Mouse (Mus musculus) heart, adult 9 months (tissue): ENCODE data around the gene Tcf7l2.

ENCODE experiments used
- DNase-seq, 2 experiments: peaks; one replicate each; pipeline ENCODE4 v3.0.0; 2022; ENCODE audit warnings: low spot score in 2 of 2

Tcf7l2 gene

DNA sequence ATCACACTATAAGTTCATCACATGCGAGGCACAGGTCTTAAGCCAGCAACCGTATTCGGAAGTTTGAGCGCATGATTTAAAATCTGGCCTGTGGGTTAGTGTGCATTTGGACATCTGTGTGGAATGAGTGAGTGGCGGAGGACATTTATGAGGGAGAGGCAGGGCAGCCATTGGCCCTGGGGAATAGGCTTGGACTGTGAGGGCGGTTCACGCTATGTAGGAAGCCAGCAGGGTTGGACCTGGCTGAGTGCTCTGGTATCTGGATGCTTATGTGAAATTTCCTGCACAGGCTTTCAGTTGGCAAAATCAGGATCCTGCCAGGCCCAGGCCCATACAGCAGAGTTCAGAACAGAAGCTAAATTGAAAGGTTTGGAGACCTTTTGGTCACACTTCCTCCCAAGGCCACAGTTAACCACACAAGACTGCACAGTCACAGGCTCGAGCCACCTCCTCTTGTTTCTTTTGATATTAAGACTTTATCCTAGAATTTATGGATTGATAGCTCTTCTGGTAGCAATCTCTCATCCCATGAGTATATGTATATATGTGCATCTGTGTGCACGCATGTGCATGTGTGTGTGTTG lies 89.4 kb downstream of the Tcf7l2 start:
- DNase-seq = no peak

- no peak for DNase-seq
These were observed 90.5 kb downstream of the Tcf7l2 start for GRCm38 (mm10) chr19:55832122-55832521.

DNA sequence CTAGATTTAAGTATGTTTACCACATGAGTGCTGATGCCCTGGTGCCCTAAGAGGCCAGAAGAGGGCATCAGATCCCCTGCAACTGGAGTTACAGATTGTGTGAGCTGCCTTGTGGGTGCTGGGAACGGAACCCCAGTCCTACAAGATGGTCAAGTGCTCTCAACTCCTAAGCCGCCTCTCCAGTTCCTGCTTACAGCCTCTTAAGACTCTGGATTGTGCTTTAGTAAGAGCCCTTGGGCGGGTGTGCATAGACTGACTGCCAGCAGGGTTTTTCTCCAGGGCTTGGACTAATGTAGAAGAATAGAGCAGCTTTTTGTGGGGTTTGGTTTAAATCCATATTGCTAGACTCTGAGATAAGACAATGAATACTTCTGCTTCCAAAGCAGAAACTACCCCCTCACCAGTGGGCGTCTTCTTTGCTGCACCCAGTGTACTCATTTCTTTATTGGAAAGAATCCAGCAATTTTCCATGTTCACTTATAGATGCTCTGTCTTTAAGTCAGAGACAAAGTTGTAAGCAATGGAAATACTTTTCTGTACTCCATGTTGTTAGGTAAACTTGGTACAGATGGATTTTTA lies 92.3 kb downstream of the Tcf7l2 start:
- no peak for DNase-seq

DNA sequence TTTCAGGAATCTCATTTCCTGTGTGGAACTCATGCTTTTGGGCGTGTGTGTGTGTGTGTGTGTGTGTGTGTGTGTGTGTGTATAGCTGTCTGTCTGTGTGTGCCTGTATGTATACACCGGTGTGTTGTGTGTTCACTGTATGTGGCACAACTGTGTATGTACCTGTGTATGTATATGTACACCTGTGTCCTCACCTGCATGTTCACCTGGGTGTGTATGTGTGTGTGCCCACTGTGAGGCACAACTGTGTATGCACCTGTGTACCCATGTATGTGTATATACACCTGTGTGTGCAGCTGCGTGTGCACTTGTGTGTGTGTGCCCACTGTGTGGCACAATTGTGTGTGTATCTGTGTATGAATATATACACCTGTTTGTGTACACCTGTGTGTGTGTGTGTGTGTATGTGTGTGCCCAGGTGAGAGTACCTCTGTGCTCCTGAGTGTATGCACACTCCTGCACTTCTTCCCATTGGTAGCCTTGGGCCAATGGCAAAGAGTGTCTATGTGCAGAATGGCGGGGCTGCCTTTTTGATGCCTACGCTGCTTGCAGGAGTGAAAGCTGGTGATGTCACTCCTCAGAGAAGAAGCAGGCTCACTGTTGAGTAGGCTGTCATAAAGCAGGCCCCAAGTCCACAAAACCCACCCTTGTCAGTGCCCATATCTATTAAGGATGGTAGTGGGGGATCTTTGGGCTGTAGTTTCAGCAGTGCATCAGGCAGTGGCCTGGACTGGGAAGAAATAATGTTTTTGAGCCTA lies 95.5 kb downstream of the Tcf7l2 start:
- no peak for DNase-seq

DNA sequence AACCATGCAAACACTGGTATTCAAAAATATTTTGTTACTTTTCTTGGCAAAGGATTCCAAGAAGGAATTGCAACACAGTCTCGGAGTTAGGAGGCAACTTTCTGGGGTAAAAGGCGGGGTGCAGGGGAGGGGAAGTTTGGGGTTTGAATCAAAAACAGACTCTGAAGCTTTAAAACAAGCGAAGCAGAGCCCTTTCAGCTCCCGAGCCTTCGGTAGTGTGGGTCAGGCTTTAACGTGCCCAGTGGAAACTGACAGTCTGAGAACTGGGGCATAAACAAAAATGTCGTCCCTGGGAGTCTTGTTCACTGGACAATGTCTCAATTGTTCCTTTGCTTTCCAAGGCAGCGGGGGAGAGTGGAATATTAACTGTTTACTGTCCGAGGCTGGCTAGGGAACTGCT lies 96.3 kb downstream of the Tcf7l2 start:
- peak in 1 of 2 experiments; percentile 40 for DNase-seq

- DNase-seq = no peak
These were observed 96.9 kb downstream of the Tcf7l2 start for GRCm38 (mm10) chr19:55838389-55839035.

- peak; percentile 54 to 57 for DNase-seq
These were observed 97.5 kb downstream of the Tcf7l2 start for GRCm38 (mm10) chr19:55839036-55839555.

DNA sequence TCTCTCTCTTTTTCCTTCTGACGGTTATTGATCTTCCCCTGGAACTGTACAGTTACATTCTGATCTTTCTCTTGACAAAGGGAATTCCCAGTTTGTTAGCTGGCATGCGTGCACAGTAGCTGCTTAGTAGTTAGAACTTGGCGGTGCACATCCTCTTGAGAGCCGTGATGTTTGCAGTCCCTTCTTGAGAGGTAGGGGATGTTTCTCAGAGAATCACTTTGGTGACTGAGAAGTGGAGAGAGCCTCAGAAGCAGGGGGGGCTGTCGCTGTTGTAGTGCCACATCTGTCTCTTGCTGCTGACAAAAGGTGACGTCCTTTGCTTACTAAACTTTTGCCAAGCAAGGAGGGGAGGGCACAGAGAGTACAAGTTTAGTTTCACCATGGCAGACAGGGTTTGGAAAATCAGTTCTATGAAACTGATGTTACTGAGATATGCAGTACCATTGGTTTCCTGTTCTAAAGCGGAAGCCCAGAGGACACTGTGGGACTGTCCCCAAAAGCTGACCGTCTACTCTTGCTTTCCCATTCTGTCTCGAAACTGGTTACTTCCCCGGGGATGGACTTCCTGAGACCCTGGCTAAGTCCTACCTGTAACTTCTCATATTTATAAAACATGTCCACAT lies 99.0 kb downstream of the Tcf7l2 start:
- DNase-seq = no peak

DNA sequence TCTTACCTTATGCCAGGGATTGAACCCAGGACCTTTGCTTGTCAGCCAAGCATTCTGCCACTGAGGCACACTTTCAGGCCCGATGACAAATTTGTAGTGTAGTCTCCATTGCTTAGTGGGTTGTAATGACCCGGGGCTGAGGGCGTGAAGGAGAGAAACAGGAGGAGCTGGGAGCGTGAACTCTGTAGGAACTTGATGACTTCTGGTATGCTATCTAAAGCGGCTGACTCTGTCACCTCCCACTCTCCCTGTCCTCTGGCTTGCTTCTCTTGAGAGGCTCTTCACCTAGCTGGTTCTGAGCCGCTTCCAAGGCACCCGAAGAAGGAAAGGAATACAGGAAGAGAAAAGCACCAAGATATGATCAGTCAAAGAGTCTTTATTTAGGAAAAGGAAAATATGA lies 100.4 kb downstream of the Tcf7l2 start:
- no peak for DNase-seq

DNA sequence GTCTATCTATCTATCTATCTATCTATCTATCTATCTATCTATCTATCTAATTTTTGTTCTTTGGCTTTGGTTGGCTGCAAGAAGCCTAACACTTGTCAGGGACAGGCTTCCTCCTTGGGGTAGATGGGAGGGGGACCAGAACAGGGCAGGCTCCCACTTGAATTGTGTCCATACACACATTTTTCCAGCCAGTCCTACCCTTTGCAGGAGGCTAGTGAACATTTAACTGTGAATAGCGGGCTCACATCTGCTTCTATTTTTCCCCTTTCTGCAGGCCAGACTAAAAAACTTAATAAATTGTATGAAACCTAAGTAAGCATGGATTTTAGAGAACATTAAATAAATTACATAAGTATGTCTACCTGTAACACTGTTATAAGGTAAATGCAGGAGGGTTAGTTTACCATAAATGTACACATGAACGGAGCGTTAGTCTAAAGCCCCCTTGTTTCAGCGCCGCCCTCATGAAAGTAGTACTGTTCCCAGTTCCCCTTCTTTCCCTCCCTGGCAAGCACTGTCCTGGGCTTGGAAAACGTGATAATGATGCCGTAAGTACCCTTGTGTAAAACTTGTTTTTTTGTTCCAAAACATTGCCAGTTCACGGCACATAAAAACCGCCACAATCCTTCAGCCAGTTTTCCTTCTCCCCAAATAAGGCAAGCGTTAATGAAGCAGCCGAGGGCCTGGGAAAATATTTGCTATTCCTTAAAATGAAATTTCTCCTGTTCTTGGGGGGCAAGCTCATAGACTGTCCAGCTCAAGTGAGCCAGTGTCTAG lies 101.7 kb downstream of the Tcf7l2 start:
- DNase-seq = no peak

DNA sequence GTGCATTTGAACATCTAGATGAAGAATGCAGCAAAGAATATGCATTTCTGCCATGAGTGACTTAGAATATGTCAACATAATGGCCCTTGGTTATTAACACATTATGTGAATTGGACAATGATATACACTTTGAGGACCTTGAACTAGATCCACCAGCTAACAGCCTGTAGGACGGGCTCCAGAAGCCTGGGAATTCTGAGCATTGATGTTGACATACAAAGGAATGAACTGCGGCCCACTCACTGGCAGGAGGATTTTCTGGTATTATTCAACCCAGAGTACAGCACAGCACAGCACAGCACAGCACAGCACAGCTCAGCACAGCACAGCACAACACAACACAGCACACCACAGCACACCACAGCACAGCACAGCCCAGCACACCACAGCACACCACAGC lies 104.1 kb downstream of the Tcf7l2 start:
- DNase-seq = no peak

DNA sequence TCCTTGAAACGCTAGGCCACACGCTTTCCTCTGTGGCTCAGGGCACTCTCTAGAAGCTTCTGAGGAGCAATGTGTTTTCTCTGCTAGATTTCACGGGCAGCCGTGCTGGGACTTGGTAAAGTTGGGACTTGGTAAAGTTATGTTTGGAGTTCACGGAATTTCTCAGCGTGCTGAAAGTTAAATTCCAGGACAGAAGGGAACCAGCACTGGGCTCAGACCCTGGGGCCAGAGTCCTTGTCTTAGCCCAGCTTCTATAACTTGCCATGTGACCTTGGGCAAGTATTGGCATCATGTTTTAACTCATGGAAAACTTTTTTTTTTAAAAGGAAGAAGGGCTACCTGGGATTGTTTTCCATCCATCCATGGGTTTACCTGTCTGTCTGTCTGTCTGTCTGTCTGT lies 104.6 kb downstream of the Tcf7l2 start:
- no peak for DNase-seq

- DNase-seq = no peak
These were observed 105.4 kb downstream of the Tcf7l2 start for GRCm38 (mm10) chr19:55847043-55847442.

GRCm38 (mm10) chr19:55850402-55851078 lies 108.9 kb downstream of the Tcf7l2 start:
- DNase-seq = no peak

DNA sequence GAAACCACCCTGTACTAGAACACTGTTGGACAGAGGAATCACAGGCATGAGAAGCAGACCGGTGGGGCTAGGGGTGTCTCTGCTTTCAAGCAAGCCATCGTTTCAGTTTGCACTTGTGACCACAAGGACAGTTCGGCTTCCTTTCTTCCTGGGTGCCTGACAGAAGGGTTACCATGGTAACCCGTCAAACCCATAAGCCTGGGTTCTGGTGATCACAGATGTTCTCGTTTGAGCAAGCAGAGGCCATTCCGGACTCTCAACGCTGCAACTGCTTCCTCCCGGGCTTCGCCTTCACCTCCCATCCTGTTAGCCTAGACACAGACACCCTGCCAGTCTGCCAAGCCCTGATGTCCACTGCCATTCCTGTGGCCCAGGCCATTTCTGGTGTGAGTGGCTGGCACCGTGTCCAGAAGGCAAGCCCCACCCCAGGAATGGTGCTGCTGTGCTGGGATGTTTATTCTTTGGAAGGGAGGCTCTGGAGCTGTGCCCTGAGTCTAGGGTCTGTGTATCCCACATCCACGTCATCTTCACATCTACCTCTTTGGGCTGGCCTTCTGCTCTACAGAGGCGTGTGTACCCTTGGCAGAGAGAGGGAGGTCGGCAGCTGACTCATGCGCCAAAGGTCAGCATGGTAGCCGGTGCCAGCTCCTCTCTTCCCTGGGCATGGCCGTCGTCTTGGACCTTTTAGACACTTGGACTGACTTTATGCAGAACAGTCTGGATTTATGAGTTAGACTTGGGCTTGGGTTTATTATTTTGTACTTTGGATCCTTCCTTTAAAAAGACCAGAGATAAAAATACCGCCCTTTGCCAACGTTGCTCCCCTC lies 110.1 kb downstream of the Tcf7l2 start:
- DNase-seq = no peak

DNA sequence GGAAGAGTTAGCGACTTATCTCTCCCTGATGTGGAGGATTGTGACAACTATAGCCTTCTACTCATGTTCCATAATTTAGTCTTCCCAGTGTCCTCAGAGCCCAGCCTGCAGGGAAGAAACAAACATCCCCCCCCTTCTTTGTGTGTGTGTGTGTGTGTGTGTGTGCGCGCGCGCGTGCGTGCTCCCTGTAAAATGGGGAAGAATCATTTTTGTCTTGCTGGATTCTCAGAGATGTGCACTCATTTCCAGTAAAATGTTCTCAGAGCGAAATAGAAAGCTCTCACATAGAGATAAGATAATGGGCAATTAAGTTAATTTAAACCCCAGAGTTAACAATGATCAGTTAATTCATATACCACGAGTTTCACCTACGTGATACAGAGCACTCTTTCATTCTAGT lies 112.8 kb downstream of the Tcf7l2 start:
- DNase-seq = no peak

DNA sequence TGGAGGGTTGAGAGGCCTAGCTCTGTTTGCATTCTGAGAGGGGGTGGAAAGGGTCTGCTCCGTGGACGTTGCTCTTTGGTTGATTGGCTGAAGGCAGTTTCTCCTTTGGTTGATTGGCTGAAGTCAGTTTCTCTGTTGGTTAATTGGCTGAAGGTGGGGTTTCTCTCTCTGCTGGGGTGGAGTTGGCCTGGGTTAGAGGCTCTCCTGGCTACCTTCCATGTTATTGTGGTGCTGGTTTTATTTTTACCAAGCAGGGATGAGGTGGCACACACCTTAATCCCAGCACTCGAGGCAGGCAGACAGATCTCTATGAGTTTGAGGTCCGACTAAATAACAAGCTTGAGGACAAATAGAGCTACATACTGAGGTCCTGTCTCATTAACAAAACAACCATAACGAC lies 114.0 kb downstream of the Tcf7l2 start:
- DNase-seq = no peak

DNA sequence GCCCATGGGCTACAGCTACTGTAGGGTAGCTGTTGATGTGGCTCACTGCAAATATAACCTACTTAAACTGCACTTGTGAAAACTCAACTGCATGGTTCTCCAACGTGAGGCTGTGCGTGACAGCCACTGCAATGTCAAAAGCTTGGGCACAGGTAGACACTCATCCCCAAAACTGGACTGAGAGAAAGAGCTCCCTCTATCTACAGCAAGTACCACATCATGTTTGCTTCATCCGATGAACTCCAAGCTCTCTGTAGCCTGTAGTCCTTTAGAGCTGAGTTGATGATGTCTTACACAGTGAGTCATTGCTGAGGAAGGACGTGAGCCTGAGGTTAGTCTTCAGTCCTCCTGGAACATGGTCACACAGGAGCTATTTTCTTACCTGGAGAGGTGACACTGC lies 115.7 kb downstream of the Tcf7l2 start:
- no peak for DNase-seq

GRCm38 (mm10) chr19:55860009-55860743 lies 118.6 kb downstream of the Tcf7l2 start:
- DNase-seq = no peak
